Mouse (Mus musculus) midbrain, embryonic 11.5 days (tissue): ENCODE data around the gene Zfpl1. TPM values are rescaled to one million over a fixed set of nuclear protein-coding genes. Genes with fewer than 3 reads are reported as not detected.

Experiments used
- ATAC-seq: fragments of 200-750 bp; cut with Nextera tagmentation; 2 replicates; pipeline ENCODE4 v1.8.0; 2017; ENCODE audit warnings: moderate TSS enrichment, moderate library complexity; ENCODE audit not compliant: low FRiP score
- DNase-seq: peaks from one replicate; pipeline ENCODE4 v3.0.0; 2015; ENCODE audit warnings: low spot score; ENCODE audit errors: missing footprints
- H3K27ac ChIP-seq: fragments of 300-500 bp; sonication (generic); 2 replicates; pipeline ENCODE4 v1.5.1; 2014; ENCODE audit warnings: low read depth, low read length
- H3K27me3 ChIP-seq: fragments of 300-500 bp; sonication (generic); 2 replicates; pipeline ENCODE4 v1.6.1; 2014; ENCODE audit warnings: mild to moderate bottlenecking, low read length, moderate library complexity, mixed read lengths; ENCODE audit not compliant: control insufficient read depth, insufficient read depth
- H3K36me3 ChIP-seq: fragments of 300-500 bp; sonication (generic); 2 replicates; pipeline ENCODE4 v1.6.1; 2014; ENCODE audit warnings: mild to moderate bottlenecking, low read length, moderate library complexity, mixed read lengths; ENCODE audit not compliant: control insufficient read depth, insufficient read depth
- H3K4me1 ChIP-seq: fragments of 300-500 bp; sonication (generic); 2 replicates; pipeline ENCODE4 v1.6.1; 2014; ENCODE audit warnings: low read length; ENCODE audit not compliant: control insufficient read depth, insufficient read depth
- H3K4me2 ChIP-seq: fragments of 300-500 bp; sonication (generic); 2 replicates; pipeline ENCODE4 v1.6.1; 2014; ENCODE audit warnings: mild to moderate bottlenecking, moderate library complexity
- H3K4me3 ChIP-seq: fragments of 300-500 bp; sonication (generic); 2 replicates; pipeline ENCODE4 v1.5.1; 2014; ENCODE audit warnings: low read depth, low read length
- H3K9ac ChIP-seq: fragments of 300-500 bp; sonication (generic); 2 replicates; pipeline ENCODE4 v1.6.1; 2014; ENCODE audit warnings: low read length
- H3K9me3 ChIP-seq: fragments of 300-500 bp; sonication (generic); 2 replicates; pipeline ENCODE4 v1.6.1; 2016; ENCODE audit warnings: low read length; ENCODE audit not compliant: control insufficient read depth
- WGBS: fragments of 180-500 bp; shearing (Covaris S2); extraction: QIAGEN DNeasy Blood & Tissue Kit; methylation state at CpG from one replicate; pipeline ENCODE4 v1.1.7; 2014; 5-methylcytosine and 5-hydroxymethylcytosine counted together
- polyA plus RNA-seq: library from polyadenylated mRNA; unstranded; fragments of >200 nt; fragmentation: Nextera tagmentation; extraction: Ambion mirVana; gene quantifications from 2 replicates; pipeline ENCODE4 v1.2.1, GENCODE M21; 2014

The Zfpl1 gene
- polyA plus RNA-seq, 1 experiment from 2014 or later, result 63.4 TPM

- H3K9ac ChIP-seq, result 0 out of 2 replicates have a peak overlapping the region, but pooled peaks have one; percentile 9
- 76% methylated on average over 8 of the region's 8 CpGs for WGBS
- H3K36me3 ChIP-seq, result no peaks in the 10 kb centered on the region
- no peak overlapping the region for H3K4me3 ChIP-seq
- H3K4me1 ChIP-seq, result peaks cover 2% of the 10 kb centered on the region
- H3K27me3 ChIP-seq, result no peaks in the 10 kb centered on the region
- no peak overlapping the region for H3K4me2 ChIP-seq
- ATAC-seq, result no peak
- H3K9me3 ChIP-seq, result no peaks in the 10 kb centered on the region
- H3K27ac ChIP-seq, result no peak overlapping the region
- DNase-seq, result peak; percentile 80
Observed at GRCm38 (mm10) chr19:6123330-6123729, 38.6 kb upstream of the Zfpl1 start.

DNA sequence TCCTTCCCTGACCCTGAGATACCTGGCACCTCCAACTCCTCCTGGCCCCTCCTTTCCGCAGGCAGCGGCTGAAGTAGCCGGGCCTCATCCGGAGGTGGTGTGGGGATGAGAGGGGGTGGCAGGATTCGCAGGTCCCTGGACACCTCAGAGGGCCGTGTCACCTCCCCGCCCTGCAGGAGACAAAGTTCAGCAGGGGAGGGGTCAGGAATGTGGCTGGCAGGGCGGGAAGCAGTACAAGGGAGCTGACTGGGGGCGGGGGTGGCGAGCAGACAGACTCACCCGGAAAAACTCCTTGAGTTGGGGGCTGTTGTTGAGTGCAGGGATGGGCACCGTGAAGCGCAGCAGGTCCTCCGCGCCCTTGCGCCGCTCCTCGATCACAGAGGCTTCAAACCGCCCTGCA lies 37.0 kb upstream of the Zfpl1 start:
- H3K4me3 ChIP-seq, result no peak overlapping the region
- H3K9ac ChIP-seq, result no peak overlapping the region
- no peak overlapping the region for H3K27ac ChIP-seq
- H3K27me3 ChIP-seq, result no peaks in the 10 kb centered on the region
- no peaks in the 10 kb centered on the region for H3K9me3 ChIP-seq
- no peak overlapping the region for H3K4me2 ChIP-seq
- peak; percentile 65 for DNase-seq
- H3K36me3 ChIP-seq, result no peaks in the 10 kb centered on the region
- peaks cover 6% of the 10 kb centered on the region for H3K4me1 ChIP-seq
- 31% methylated on average over 19 of the region's 19 CpGs for WGBS
- no peak for ATAC-seq

DNA sequence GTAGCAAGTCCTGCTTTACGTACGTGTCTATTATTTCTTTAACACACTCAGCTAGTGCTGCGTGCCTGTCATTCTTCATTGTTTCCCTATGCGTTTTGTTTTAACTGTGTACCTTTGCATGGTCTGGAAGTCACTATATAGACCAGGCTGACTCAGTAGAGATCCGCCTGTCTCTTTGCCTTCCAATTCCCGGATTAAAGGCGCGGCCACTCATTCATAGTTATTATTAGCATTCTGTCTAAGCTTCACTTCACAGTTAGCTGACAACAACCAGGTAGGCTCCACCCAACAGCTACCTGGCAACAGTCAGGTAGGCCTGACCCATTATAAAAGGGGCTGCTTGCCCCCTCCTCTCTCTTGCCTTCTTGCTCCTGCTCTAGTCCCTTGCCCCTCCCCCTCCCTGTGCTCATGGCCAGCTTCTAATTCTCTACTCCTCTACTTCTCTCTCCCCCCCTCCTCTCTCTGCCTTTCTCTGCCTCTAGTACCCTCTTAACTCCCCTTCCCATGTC lies 34.0 kb upstream of the Zfpl1 start:
- peaks cover 8% of the 10 kb centered on the region for H3K4me1 ChIP-seq
- H3K27me3 ChIP-seq, result no peaks in the 10 kb centered on the region
- H3K4me2 ChIP-seq, result peak overlapping the region; percentile 89
- peak overlapping the region; percentile 88 for H3K9ac ChIP-seq
- H3K27ac ChIP-seq, result no peak overlapping the region
- under 1% methylated on average over 8 of the region's 8 CpGs for WGBS
- peaks cover 12% of the 10 kb centered on the region; the same call in 1 of the 2 replicates for H3K36me3 ChIP-seq
- ATAC-seq (peak; percentile 58), DNase-seq (peak; percentile 88)
- H3K9me3 ChIP-seq, result no peaks in the 10 kb centered on the region
- peak overlapping the region; percentile 81 for H3K4me3 ChIP-seq

- peak within 1 kb of the TSS; percentile 89 for H3K4me2 ChIP-seq
- no peaks in the 10 kb centered on the region for H3K9me3 ChIP-seq
- peak within 1 kb of the TSS; percentile 88 for H3K9ac ChIP-seq
- ATAC-seq, result peak; percentile 86
- peaks cover 12% of the 10 kb centered on the region; the same call in 1 of the 2 replicates for H3K36me3 ChIP-seq
- WGBS, result under 1% methylated on average over 75 of the region's 77 CpGs
- H3K27me3 ChIP-seq, result no peaks in the 10 kb centered on the region
- H3K4me3 ChIP-seq, result peak within 1 kb of the TSS; percentile 81
- peak within 1 kb of the TSS; percentile 95 for H3K27ac ChIP-seq
- peaks cover 8% of the 10 kb centered on the region for H3K4me1 ChIP-seq
- DNase-seq, result peak; percentile 99
Observed at GRCm38 (mm10) chr19:6117986-6118676, 33.4 kb upstream of the Zfpl1 start, which contains the start of gene Sac3d1. Gene Sac3d1, minus strand, starts transcription at chr19:6118650.

DNA sequence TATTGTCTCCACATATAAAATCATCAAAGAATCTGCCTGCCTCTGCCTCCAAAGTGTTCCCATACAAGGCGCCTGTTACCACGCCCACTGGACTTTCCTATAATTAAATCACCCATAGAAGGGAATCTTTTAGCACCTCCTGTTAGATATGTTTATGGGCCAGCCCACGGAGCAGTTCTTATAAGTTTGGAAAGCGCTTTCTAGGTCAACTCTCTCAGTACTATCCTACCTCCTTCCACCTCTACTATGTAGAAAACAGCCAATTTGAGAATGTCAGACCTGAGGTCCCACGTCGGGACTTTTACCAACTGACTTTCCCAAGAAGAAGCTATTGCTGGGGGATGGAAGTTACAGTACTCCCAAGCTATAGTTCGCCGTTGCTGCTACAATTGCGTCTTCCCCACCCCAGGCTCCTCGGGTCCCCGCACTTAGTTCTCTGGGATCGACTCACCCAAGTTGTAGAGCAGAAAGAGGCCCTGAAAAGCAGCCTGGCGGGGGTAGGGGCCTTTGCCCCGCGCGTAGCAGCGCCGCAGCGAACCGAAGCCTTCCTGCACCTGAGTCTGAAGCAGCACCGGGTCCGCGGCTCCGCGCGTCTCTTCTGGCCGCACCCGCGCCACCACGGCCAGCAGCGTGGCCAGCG lies 32.7 kb upstream of the Zfpl1 start:
- H3K4me2 ChIP-seq, result peak overlapping the region; percentile 89
- peaks cover 8% of the 10 kb centered on the region for H3K4me1 ChIP-seq
- H3K4me3 ChIP-seq, result peak overlapping the region; percentile 81
- ATAC-seq (no peak), DNase-seq (no peak)
- no peaks in the 10 kb centered on the region for H3K9me3 ChIP-seq
- H3K9ac ChIP-seq, result peak overlapping the region; percentile 88
- H3K27me3 ChIP-seq, result no peaks in the 10 kb centered on the region
- WGBS, result 6% methylated on average over 32 of the region's 32 CpGs
- H3K27ac ChIP-seq, result peak overlapping the region; percentile 95
- peaks cover 12% of the 10 kb centered on the region; the same call in 1 of the 2 replicates for H3K36me3 ChIP-seq

- WGBS, result 94% methylated on average over 15 of the region's 15 CpGs
- DNase-seq (peak; percentile 28), ATAC-seq (no peak)
- Histone ChIP-seq H3K4me2 (no peak overlapping the region), H3K9ac (no peak overlapping the region), H3K4me3 (0 out of 2 replicates have a peak overlapping the region, but pooled peaks have one; percentile 81), H3K27ac (no peak overlapping the region), H3K36me3 (peaks cover 12% of the 10 kb centered on the region; the same call in 1 of the 2 replicates), H3K27me3 (no peaks in the 10 kb centered on the region), H3K4me1 (peaks cover 8% of the 10 kb centered on the region), H3K9me3 (no peaks in the 10 kb centered on the region)
Observed at GRCm38 (mm10) chr19:6116113-6116850, 31.5 kb upstream of the Zfpl1 start.

DNA sequence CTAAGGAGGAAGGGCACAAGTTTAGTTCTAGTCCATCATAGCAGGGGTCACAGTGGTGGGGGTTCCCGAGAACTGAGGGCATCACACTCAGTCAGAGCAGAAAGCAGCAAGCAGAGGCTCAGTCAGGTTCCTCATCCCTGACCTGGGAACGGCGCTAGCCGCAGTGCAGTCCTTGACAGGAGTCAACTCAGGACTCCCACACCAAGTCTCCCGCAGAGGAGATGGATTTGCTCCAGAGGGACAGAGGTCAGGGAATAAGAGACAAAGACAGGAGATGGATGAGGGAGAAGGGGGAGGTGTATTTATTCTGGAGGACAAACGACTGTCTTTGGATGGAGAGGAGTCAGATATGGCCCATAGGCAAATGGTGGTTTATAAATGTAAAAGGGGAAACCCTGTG lies 28.4 kb upstream of the Zfpl1 start:
- H3K4me1 ChIP-seq, result peaks cover 8% of the 10 kb centered on the region
- H3K9ac ChIP-seq, result no peak overlapping the region
- H3K4me2 ChIP-seq, result no peak overlapping the region
- no peak for ATAC-seq
- peaks cover 12% of the 10 kb centered on the region; the same call in 1 of the 2 replicates for H3K36me3 ChIP-seq
- H3K4me3 ChIP-seq, result no peak overlapping the region
- no peak overlapping the region for H3K27ac ChIP-seq
- H3K27me3 ChIP-seq, result no peaks in the 10 kb centered on the region
- WGBS, result 76% methylated on average over 6 of the region's 6 CpGs
- H3K9me3 ChIP-seq, result no peaks in the 10 kb centered on the region
- DNase-seq, result peak; percentile 69

DNA sequence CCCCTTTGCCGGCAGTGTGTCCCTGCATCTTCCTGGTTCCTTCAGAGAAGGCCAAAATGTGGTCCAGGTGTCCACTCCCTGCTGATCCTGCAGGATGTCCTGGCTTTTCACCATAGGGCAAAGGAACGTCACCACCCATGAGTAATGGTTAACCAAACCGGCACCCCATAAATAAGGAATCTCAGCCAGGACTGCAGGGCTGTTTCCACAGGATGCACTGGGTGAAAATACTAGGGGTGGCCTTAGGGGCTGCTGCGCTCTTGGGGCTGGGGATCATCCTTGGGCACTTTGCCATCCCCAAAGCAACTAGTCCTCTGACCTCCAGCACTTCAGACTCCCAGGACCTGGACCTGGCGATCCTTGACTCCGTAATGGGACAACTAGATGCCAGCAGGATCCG lies 20.8 kb upstream of the Zfpl1 start, which contains the start of gene Naaladl1:
Gene Naaladl1 (plus strand): TSS at position 197 of the 400 bp plus-strand sequence.
- no peaks in the 10 kb centered on the region for H3K36me3 ChIP-seq
- ATAC-seq (no peak), DNase-seq (no peak)
- no peak within 1 kb of the TSS for H3K9ac ChIP-seq
- no peaks in the 10 kb centered on the region for H3K9me3 ChIP-seq
- no peak within 1 kb of the TSS for H3K4me3 ChIP-seq
- WGBS, result 88% methylated on average over 7 of the region's 7 CpGs
- no peak within 1 kb of the TSS for H3K4me2 ChIP-seq
- H3K4me1 ChIP-seq, result no peaks in the 10 kb centered on the region
- H3K27me3 ChIP-seq, result no peaks in the 10 kb centered on the region
- H3K27ac ChIP-seq, result no peak within 1 kb of the TSS
